Mouse (Mus musculus) thymus, postnatal 25 days (tissue): ENCODE results near the gene Tmem135.

Source experiments
- DNase-seq: peaks from one replicate; pipeline ENCODE4 v3.0.0; 2022

Gene Tmem135

GRCm38 (mm10) chr7:89242565-89242964 is 161.5 kb downstream of the Tmem135 start:
- DNase-seq, result no peak

GRCm38 (mm10) chr7:89242143-89242542 is 161.9 kb downstream of the Tmem135 start:
- DNase-seq, result no peak

DNA sequence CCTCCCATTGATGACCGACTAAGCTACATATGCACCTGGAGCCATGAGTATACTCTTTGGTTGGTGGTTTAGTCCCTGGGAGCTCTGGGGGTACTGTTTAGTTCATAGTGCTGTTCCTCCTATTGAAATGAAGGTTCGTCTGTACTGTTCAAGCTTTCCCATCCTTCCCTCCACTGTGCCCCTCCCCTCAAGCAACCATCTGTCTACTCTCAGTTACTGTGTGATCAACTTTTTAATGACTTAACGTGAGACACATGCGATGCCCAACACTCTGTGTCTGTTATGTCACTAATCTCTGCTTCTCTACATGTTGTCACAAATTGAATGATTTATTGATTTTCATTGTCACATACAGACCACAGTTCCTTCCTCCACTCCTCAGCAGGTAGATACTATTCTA is 164.4 kb downstream of the Tmem135 start:
- DNase-seq, result no peak

DNA sequence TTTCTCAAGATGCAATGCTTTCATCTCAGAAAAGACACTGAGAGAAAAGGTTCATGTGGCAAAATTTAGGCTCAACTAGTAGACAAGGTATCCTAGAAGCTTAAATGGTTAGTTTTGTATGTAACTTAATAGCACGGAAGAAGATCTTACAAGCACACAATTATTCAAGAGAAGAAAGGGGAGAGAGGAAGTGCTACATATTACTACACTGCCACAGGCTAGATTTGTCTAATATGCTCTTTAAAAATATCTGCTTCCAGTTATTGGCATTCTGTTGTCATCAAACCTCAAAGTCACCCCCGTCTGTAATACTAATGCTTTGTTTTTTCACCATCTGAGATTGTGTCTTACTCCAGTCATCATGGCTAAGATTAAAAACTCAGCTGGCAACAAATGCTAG is 167.4 kb downstream of the Tmem135 start:
- no peak for DNase-seq

DNA sequence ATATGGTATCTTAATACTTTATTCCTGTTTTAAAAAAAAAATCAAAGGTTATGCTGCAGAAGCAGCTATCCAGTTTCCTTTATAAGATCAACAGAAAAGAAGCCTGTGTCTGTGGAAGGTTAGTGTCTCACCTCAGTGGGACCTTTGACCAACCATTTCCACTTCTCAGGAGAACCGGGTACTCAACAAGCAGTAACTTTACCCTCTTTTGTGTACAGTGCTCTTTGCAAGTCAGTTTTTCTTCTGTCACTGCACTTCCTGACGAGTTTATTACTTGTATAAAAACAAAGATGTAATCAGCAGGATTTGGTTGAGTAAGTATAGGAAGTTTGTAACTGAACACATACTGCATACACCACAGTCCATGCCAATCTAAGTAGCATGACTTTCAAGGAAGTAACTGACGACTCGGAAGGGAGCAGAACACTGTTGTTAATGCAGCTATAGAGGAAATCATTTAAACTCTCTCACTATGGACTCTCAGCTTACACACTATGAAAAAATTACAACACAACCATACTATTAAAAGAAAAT is 168.0 kb downstream of the Tmem135 start:
- no peak for DNase-seq

- DNase-seq, result no peak
Measured at GRCm38 (mm10) chr7:89232499-89233145, 171.4 kb downstream of the Tmem135 start.

DNA sequence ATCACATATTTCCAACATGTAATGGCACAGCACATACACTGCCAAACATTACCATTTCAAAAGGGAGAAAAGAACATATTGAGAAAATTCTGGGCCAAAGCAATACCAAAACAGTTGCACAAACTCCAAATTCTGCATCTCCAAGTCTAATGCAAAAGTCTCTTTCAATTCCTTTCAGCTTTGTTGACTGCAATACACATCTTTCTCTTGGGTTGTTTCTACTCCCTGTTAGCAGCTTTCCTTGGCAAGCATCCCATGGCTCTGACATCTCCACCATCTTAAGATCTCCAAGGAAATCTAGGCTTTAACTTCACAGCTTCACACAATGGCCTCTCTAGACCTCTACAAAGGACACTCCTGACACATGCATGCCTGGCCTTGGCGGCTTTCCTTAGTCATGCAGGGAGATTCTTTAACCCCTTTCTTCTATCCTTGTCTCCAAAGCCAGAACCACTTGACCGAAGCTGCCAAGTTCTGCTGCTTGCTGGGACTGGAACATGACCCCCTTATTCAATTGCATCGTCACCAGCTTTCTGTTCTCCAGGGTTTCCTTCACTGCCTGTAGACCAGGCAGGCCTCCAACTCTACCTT is 172.7 kb downstream of the Tmem135 start:
- DNase-seq, result no peak

DNA sequence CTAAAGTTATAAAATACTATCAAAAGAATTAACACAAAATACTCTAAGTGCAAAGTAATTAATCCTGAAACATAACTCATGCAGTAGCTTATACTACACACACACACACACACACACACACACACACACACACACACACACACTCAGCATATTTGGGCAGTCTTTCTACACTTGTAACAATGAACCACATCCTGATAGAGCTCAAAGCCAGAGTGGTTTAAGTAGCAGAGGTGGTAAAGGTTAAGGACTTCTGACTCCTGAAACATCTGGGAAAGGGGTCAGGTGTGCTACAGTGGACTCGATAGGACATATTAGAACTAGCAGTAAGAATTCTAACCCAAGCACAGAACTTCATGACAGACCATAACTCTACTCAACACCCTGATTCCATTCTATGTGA is 181.4 kb downstream of the Tmem135 start:
- DNase-seq, result no peak

GRCm38 (mm10) chr7:89216628-89217027 is 187.4 kb downstream of the Tmem135 start:
- no peak for DNase-seq

DNA sequence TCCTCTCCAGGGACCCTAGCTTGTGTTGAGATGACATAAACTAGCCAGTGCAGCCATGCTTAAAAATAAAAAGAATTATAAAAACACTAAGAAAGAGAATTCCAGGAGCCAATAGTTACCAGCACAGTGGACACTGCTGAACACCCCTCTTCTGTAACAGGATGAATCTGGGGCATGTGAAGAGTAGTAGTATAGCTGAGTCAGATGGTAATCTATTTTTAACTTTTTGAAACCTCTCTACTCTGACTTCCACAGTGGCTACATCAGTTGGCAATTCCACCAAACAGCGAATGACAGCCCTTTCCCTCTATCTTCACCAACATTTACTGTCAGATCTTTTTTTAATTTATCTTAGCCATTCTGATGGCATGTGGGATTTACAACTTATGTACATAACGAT is 187.9 kb downstream of the Tmem135 start:
- DNase-seq, result no peak

DNA sequence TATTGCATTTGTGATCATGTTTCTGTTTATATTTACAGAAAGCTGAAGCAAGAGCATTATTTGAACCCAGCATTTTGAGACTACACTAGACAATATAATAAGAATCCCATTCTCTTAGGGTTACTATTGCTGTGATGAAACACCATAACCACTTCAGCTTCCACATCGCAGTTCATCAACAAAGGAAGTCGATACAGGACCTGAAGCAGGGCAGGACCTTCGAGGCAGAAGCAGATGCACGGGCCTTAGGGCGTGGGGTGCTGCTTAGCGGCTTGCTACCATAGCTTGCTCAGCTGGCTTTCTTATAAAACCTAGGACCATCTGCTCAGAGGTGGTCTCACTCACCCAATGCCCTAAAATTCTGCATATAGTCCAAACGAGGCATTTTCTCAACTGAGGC is 188.3 kb downstream of the Tmem135 start:
- DNase-seq, result no peak

DNA sequence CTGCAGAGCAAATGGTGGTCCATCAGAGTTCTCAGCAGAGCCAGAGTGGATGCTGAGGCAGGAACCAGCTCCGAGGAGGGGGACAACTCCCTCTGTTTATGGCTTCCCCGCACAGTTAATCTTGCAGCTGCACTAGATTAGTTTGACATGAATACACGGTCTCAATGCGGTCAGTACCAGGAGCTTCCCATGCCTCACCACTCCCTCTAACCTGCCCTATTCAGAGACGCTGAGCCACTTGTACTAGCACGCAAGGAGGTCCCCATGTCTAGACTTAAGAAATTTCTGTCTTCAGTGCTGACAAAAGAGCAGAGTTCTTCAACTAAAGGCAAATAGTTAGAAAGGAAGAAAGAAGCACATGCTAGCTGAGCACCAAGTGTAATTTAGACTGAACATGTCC is 193.5 kb downstream of the Tmem135 start:
- no peak for DNase-seq

DNA sequence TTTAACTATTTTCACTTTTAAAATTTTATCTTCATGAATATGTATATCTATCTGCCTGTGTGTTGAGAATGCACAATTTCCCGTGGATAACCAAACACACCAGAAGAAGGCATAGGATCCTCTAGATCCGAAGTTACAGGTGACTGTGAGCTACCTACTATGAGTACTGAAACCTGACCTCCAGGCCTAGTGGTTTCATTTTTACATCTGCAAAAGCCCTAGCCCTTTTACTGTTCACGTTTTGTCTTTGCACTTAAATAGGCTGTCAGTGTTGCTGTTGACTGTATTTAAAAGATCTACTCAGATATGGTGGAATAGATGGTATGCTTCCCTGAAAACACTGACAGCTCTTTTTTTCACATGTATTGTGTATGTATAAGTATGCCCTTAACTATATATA is 197.9 kb downstream of the Tmem135 start:
- DNase-seq, result no peak

DNA sequence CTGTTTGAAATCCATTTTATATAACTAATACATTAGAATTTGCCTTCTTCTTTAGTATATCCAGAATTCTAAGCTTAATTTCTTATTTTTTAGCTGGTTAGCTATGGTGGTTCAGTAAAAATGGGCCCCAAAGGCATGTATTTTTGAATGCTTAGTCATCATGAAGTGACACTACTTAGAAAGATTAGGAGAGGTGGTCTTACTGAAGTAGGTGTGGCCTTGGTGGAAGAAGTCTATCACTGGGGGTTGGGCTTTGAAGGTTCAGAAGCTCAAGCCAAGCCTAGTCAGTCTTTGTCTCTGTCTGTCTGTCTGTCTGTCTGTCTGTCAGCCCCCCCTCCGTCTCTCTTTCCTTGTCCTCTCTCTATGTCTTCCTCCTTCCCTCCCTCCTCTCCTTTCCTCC is 198.6 kb downstream of the Tmem135 start:
- no peak for DNase-seq

GRCm38 (mm10) chr7:89203144-89203543 is 200.9 kb downstream of the Tmem135 start:
- no peak for DNase-seq

GRCm38 (mm10) chr7:89201954-89202353 is 202.1 kb downstream of the Tmem135 start:
- no peak for DNase-seq

GRCm38 (mm10) chr7:89198499-89198898 is 205.5 kb downstream of the Tmem135 start:
- DNase-seq, result no peak

- no peak for DNase-seq
Measured at GRCm38 (mm10) chr7:89193459-89193858, 210.6 kb downstream of the Tmem135 start.

- no peak for DNase-seq
Measured at GRCm38 (mm10) chr7:89183928-89184327, 220.1 kb downstream of the Tmem135 start.

GRCm38 (mm10) chr7:89182943-89183342 is 221.1 kb downstream of the Tmem135 start:
- no peak for DNase-seq

DNA sequence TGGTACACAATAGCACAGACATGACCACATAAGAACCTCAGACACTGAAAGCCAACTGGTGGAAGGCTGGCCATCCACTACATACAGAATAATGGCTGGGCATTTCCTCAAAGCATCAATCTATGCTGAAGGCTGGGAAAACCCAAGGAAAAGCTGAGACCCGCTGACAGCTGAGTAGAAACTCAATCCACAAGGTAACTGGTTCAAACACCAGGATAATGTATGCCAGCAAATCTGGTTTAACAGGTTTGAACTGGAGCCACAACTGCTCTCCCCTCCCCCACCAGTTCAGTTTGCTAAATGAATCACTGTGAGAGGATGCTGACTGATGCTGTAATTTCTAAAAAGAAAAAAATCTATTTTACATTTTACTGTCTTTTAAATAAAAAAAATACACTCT is 222.7 kb downstream of the Tmem135 start:
- no peak for DNase-seq

GRCm38 (mm10) chr7:89178601-89179000 is 225.4 kb downstream of the Tmem135 start:
- no peak for DNase-seq

- no peak for DNase-seq
Measured at GRCm38 (mm10) chr7:89177926-89178325, 226.1 kb downstream of the Tmem135 start.

GRCm38 (mm10) chr7:89174430-89174829 is 229.6 kb downstream of the Tmem135 start:
- no peak for DNase-seq

GRCm38 (mm10) chr7:89173018-89173417 is 231.0 kb downstream of the Tmem135 start:
- no peak for DNase-seq
